Mouse (Mus musculus): ENCODE measurements around the gene Lbh. TPM values are rescaled to one million over a fixed set of nuclear protein-coding genes. Genes with fewer than 3 reads are reported as not detected.

The Lbh gene
- total and polyA plus RNA-seq, 3 experiments, result 354 to 522 (median 451) TPM

DNA sequence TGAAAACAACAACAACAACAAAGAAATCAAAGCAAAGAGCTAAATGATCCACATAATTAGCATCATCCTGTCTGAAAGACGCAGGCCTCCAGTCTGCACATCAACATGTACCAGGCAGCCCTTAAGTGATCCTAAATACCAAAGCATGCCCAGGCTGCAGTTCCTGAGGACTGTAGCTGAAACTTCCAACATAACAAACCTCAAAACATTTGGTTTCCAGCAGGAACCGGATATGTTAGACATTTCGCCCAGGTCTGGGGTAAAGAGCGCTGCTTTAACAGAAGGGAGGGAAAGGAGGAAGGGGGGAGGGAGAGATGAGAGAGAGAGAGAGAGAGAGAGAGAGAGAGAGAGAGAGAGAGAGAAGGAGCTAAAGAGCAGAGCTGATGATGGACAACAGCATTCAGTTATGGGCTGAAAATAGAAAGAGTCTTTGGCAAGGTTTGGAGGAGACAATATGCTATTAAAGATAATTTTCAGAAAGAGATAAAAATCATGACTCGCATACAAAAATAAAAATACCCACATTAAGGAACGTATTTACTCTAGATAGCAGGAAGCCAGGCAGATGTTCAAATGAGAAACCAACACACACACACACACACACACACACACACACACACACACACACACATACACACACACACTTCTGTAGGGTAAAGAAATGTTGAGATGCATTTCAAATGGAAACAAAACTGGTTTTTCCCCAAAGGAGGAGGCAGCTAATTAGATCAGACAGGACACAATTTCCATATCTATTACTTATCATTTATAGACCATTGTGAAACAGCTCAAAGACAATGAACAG, 49.5 kb downstream of the Lbh start:
- Histone ChIP-seq H3K4me1 (ENCODE audit: control insufficient read depth, insufficient read depth, low read length) (peaks cover 2% of the 10 kb centered on the region), H3K36me3 (ENCODE audit: control insufficient read depth, insufficient read depth, low read length) (peaks cover 3% of the 10 kb centered on the region; the same call in 1 of the 2 replicates), H3K79me2 (replicated peaks; ENCODE audit: control insufficient read depth, insufficient read depth, low read length) (no peaks in the 10 kb centered on the region), H3K27ac (peak overlapping the region; percentile 16; the same call in 1 of the 2 replicates), H3K9ac (ENCODE audit: low read depth, low read length) (no peak overlapping the region), H3K27me3 (ENCODE audit: control insufficient read depth, insufficient read depth, low read length) (no peaks in the 10 kb centered on the region), H3K4me3 (no peak overlapping the region)
- TF ChIP-seq EP300 (IDR thresholded peaks at IDR 0.05; ENCODE audit: insufficient read depth, low read depth, low read length), result no peak
- TF ChIP-seq POLR2A (IDR thresholded peaks at IDR 0.05; ENCODE audit: insufficient read depth, low read depth, low read length), result no peak
- no peak for TF ChIP-seq CTCF (IDR thresholded peaks at IDR 0.05)
- intact Hi-C loops (cut with DNase I), result loop anchor here (2.0 kb wide), 1 partner anchor 27 kb away; no protein-coding TSS in a partner anchor
- 17% methylated on average over 6 of the region's 6 CpGs for WGBS
- DNase-seq, result no peak

DNA sequence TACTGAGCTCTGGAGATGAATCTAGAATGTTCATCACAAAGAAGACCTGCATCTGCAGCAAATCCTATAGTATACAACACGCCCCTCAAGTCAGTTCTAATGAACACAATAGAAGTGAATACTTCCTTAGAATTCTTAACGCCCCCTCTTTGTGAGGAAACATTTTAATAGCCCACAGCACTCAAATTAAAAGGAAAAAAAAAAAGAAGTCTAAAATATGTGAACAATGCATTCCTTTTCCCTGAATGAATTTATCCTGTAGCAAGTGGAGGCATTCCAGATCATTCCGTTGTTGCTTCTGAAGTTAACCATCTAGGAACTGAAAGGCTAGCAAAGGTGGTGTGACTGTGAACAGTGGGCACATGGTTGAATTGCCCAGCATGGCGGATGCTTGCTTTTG, 50.6 kb downstream of the Lbh start:
- WGBS, result 59% methylated on average over 4 of the region's 4 CpGs
- Histone ChIP-seq H3K4me1 (ENCODE audit: control insufficient read depth, insufficient read depth, low read length) (peaks cover 6% of the 10 kb centered on the region), H3K9ac (ENCODE audit: low read depth, low read length) (no peak overlapping the region), H3K79me2 (replicated peaks; ENCODE audit: control insufficient read depth, insufficient read depth, low read length) (no peaks in the 10 kb centered on the region), H3K27me3 (ENCODE audit: control insufficient read depth, insufficient read depth, low read length) (no peaks in the 10 kb centered on the region), H3K4me3 (no peak overlapping the region), H3K36me3 (ENCODE audit: control insufficient read depth, insufficient read depth, low read length) (peaks cover 3% of the 10 kb centered on the region; the same call in 1 of the 2 replicates), H3K27ac (no peak overlapping the region)
- intact Hi-C loops (cut with DNase I), result loop anchor here (2.0 kb wide), 1 partner anchor 28 kb away; no protein-coding TSS in a partner anchor
- TF ChIP-seq EP300 (IDR thresholded peaks at IDR 0.05; ENCODE audit: insufficient read depth, low read depth, low read length) (no peak), CTCF (IDR thresholded peaks at IDR 0.05) (no peak), POLR2A (IDR thresholded peaks at IDR 0.05; ENCODE audit: insufficient read depth, low read depth, low read length) (no peak)
- DNase-seq, result no peak

DNA sequence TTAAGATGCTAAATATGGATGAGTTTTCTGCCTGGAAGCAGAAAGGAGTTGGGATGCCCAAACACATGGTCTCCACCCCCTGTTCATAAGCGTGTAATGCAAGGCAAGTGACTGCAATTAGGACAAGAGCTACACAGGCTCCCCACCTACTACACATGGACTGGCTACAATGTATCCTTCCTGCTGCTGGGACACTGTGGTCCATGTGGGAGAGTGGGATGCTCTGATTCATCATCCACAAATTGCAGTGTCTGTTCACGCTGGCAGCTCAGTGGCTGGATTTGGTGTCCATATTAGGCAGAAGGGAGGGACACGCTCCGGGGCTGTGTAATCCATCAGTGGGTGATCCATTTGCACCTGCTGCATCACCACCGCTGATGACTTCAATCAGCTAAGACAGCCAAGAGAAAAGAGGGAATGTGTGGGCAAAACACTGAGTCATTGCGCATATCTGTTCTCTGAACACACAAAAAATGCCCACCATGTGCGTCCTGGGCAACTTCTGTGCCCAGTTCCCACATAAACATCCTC, 52.6 kb downstream of the Lbh start:
- Histone ChIP-seq H3K4me3 (no peak overlapping the region), H3K4me1 (ENCODE audit: control insufficient read depth, insufficient read depth, low read length) (peaks cover 6% of the 10 kb centered on the region), H3K27ac (no peak overlapping the region), H3K79me2 (replicated peaks; ENCODE audit: control insufficient read depth, insufficient read depth, low read length) (no peaks in the 10 kb centered on the region), H3K9ac (ENCODE audit: low read depth, low read length) (no peak overlapping the region), H3K36me3 (ENCODE audit: control insufficient read depth, insufficient read depth, low read length) (peaks cover 3% of the 10 kb centered on the region; the same call in 1 of the 2 replicates), H3K27me3 (ENCODE audit: control insufficient read depth, insufficient read depth, low read length) (no peaks in the 10 kb centered on the region)
- TF ChIP-seq POLR2A (IDR thresholded peaks at IDR 0.05; ENCODE audit: insufficient read depth, low read depth, low read length) (no peak), CTCF (IDR thresholded peaks at IDR 0.05) (no peak), EP300 (IDR thresholded peaks at IDR 0.05; ENCODE audit: insufficient read depth, low read depth, low read length) (no peak)
- DNase-seq, result no peak
- intact Hi-C loops (cut with DNase I), result no loop called here
- 77% methylated on average over 7 of the region's 7 CpGs for WGBS

DNA sequence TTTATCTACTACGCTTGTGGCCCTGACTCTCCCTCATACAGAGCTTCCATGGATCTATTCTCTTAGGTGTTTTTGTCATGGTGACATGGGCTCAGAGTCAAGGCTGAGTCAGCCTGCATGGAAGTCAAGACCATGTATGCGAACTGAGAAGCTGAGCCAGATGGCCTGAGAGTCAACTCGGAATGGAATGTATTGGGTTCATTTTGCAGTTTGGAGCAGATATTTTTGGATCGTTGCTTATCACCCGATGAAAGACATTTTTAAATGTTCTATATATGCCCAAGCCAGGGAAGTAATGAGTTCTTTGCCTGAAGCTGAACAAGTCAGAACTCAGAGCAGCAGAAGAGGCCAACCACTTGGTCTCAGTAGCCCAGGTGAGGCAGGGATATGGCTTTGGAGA, 54.9 kb downstream of the Lbh start:
- TF ChIP-seq POLR2A (IDR thresholded peaks at IDR 0.05; ENCODE audit: insufficient read depth, low read depth, low read length), result no peak
- TF ChIP-seq CTCF (IDR thresholded peaks at IDR 0.05), result no peak
- TF ChIP-seq EP300 (IDR thresholded peaks at IDR 0.05; ENCODE audit: insufficient read depth, low read depth, low read length), result 0 out of 2 replicates have a peak, but pooled peaks have one; percentile 17
- H3K4me3 ChIP-seq, result no peak overlapping the region
- intact Hi-C loops (cut with DNase I), result no loop called here
- H3K27me3 ChIP-seq (ENCODE audit: control insufficient read depth, insufficient read depth, low read length), result no peaks in the 10 kb centered on the region
- H3K4me1 ChIP-seq (ENCODE audit: control insufficient read depth, insufficient read depth, low read length), result peaks cover 11% of the 10 kb centered on the region
- no peaks in the 10 kb centered on the region for H3K79me2 ChIP-seq (replicated peaks; ENCODE audit: control insufficient read depth, insufficient read depth, low read length)
- 45% methylated on average over 5 of the region's 5 CpGs for WGBS
- no peak overlapping the region for H3K9ac ChIP-seq (ENCODE audit: low read depth, low read length)
- peak overlapping the region; percentile 68 for H3K27ac ChIP-seq
- H3K36me3 ChIP-seq (ENCODE audit: control insufficient read depth, insufficient read depth, low read length), result no peaks in the 10 kb centered on the region
- DNase-seq, result peak in 1 of 2 experiments; percentile 68

DNA sequence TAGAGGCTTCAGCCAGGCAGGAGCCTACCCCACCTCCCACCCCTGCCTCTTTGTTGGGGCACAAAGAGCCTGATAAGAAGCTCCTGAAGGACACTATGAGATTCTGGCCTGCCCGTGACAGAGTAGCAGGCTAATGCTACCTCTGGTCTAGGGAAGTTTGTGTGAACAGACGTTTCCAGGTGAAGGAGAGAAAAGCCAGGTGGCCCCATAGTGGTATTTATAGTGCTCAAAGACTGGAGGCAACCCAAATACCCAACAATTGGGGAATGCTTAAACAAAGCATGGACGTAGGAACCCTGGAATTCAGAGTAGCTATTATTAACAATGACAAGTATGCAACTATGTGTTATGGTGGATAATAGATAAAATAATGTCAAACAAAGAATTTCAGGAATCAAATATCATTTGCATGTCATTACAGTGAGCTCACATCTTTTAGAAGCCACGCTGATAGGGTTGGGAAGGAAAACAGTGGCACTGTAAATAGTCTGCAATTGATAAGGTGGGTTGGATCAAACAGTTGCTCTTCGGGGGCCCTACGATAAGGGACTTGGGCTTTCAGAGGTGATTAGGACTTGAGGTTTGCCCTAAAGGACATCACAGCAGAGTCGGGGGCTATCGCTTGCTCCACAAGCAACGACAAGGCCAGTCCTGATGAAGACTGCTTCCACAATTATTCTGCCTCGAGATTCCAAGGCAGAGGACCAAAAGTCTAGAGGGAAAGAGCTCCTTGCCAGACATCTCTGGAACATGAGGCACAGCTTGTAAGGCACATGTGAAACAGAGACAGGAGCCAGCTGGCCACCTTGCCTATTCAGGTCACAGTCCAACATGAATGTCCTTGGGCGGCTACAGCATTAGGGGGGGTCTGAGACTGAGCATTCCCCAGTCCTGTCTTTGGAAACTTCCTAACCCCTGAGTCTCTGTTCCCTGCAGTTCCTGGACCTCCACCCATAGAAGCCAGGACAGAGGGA, 58.4 kb downstream of the Lbh start:
- intact Hi-C loops (cut with DNase I), result loop anchor here (1.0 to 5.0 kb wide), 4 partner anchors 46 to 251 kb away; no protein-coding TSS in a partner anchor
- H3K36me3 ChIP-seq (ENCODE audit: control insufficient read depth, insufficient read depth, low read length), result no peaks in the 10 kb centered on the region
- no peaks in the 10 kb centered on the region for H3K27me3 ChIP-seq (ENCODE audit: control insufficient read depth, insufficient read depth, low read length)
- WGBS, result 35% methylated on average over 11 of the region's 11 CpGs
- TF ChIP-seq CTCF (IDR thresholded peaks at IDR 0.05) (no peak), EP300 (IDR thresholded peaks at IDR 0.05; ENCODE audit: insufficient read depth, low read depth, low read length) (peak; percentile 88)
- peak overlapping the region; percentile 78 for H3K27ac ChIP-seq
- H3K4me1 ChIP-seq (ENCODE audit: control insufficient read depth, insufficient read depth, low read length), result peaks cover 11% of the 10 kb centered on the region
- no peak overlapping the region for H3K9ac ChIP-seq (ENCODE audit: low read depth, low read length)
- peak; percentile 65 to 82 for DNase-seq
- no peak overlapping the region for H3K4me3 ChIP-seq
- H3K79me2 ChIP-seq (replicated peaks; ENCODE audit: control insufficient read depth, insufficient read depth, low read length), result no peaks in the 10 kb centered on the region
